19 mouse cellular contexts compared by ENCODE assay signal in the genomic region with DNA sequence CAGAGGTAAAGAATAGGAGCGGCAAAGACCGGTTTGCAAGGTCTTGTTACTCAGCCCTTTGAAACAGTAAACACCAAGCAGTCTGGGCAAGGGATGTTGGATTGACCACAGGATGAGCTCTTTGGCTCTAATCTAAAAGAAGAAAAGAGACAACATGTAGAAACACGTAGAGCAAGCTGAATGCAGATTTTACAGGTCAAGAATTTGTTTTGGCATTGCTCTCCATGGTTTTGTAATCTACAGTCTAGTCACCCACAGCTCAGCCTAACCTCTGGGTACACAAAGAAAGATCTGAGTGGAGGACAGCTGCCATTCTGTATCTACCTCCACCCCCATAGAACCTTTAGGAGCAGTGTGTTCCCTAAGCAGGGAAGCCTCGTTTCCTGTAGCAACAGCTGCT.
DNase-seq lines count a peak whose midpoint lies in the region; ATAC-seq lines count a peak whose summit lies in the region.
"Had no signal": no experiment of that assay in that cellular context is flagged by ENCODE, and none has a peak within 500 bp of the region (broad histone marks: within the 10 kb centered on the region; RNA-seq: fewer than 3 reads in every experiment).

No protein-coding gene starts in this region.

- no peaks in the 10 kb centered on the region for H3K9me3 ChIP-seq in embryonic facial prominence, embryonic 10.5 days
- H3K9me3 ChIP-seq: embryonic facial prominence, embryonic 12.5 days; forebrain, embryonic 10.5 days; forebrain, embryonic 12.5 days; G1E had no signal

- peaks cover 52% of the 10 kb centered on the region for H3K27me3 ChIP-seq in embryonic facial prominence, embryonic 10.5 days (replicated peaks; ENCODE audit: low read depth, poor library complexity, severe bottlenecking)
- H3K27me3 ChIP-seq: CH12.LX; embryonic facial prominence, embryonic 12.5 days; forebrain, embryonic 12.5 days had no signal

- no peak overlapping the region for H3K27ac ChIP-seq in embryonic facial prominence, embryonic 10.5 days (replicated peaks)
- H3K27ac ChIP-seq: embryonic facial prominence, embryonic 12.5 days; forebrain, embryonic 10.5 days; forebrain, embryonic 12.5 days had no signal

- 74% methylated on average over 4 of the region's 4 CpGs for WGBS in embryonic facial prominence, embryonic 10.5 days

- DNase-seq in Muller cell, postnatal 12 days (ENCODE audit: inconsistent ontology term): peak; percentile 26
- DNase-seq in adipocyte (ENCODE audit: low spot score): peak; percentile 40
- DNase-seq in gonadal fat pad, adult 2 months (ENCODE audit: low read depth): peak; percentile 52
- no peak for DNase-seq in embryonic facial prominence, embryonic 10.5 days (ENCODE audit: low spot score)
- DNase-seq: adrenal gland, adult 8-10 months; adrenal gland, postnatal 14 days; adrenal gland, postnatal 36 days; B cell, adult 2 months; cerebellum, postnatal 10 days; embryo, embryonic 11 days had no signal

- no peak overlapping the region for H3K4me3 ChIP-seq in embryonic facial prominence, embryonic 10.5 days
- H3K4me3 ChIP-seq: embryonic facial prominence, embryonic 12.5 days; forebrain, embryonic 10.5 days; forebrain, embryonic 12.5 days had no signal

- no peaks in the 10 kb centered on the region for H3K36me3 ChIP-seq in embryonic facial prominence, embryonic 10.5 days (replicated peaks)
- H3K36me3 ChIP-seq: embryonic facial prominence, embryonic 12.5 days; forebrain, embryonic 10.5 days; forebrain, embryonic 12.5 days; G1E had no signal

- H3K4me1 ChIP-seq in embryonic facial prominence, embryonic 10.5 days: no peaks in the 10 kb centered on the region
- H3K4me1 ChIP-seq: embryonic facial prominence, embryonic 12.5 days; forebrain, embryonic 12.5 days had no signal

- ATAC-seq in activated CD4-positive, CD25-positive, alpha-beta regulatory T cell, adult 4 months: no peak
- ATAC-seq: CD4-positive, CD25-positive, alpha-beta regulatory T cell, adult 4 months; forebrain, embryonic 14.5 days; forebrain, embryonic 16.5 days had no signal
